Mouse (Mus musculus): ENCODE results near the gene Gsg1. TPM values are rescaled to one million over a fixed set of nuclear protein-coding genes. Genes with fewer than 3 reads are reported as not detected.

Gsg1 gene
- total and polyA plus RNA-seq, 3 experiments: not detected

GRCm38 (mm10) chr6:135268392-135268791 lies 14.2 kb upstream of the Gsg1 start:
- no peaks in the 10 kb centered on the region for H3K27me3 ChIP-seq (ENCODE audit: control insufficient read depth in 1 of 2, insufficient read depth in 2 of 2, low read length in 2 of 2)
- H3K4me3 ChIP-seq (ENCODE audit: control insufficient read depth in 1 of 2, insufficient read depth in 1 of 2, low read depth in 2 of 2, low read length in 2 of 2): no peak overlapping the region
- no peak overlapping the region for H3K27ac ChIP-seq (ENCODE audit: control insufficient read depth, low read depth, low read length)
- H3K9ac ChIP-seq (ENCODE audit: control insufficient read depth, low read depth, low read length, poor library complexity, severe bottlenecking): no peak overlapping the region
- no peaks in the 10 kb centered on the region for H3K36me3 ChIP-seq (ENCODE audit: control insufficient read depth in 1 of 2, insufficient read depth in 2 of 2, low read length in 2 of 2)
- no peaks in the 10 kb centered on the region for H3K4me1 ChIP-seq (ENCODE audit: control insufficient read depth in 1 of 2, insufficient read depth in 2 of 2, low read length in 2 of 2)
- no peak for DNase-seq (ENCODE audit: low read depth, low spot score)
- TF ChIP-seq E2F4 (IDR thresholded peaks at IDR 0.05; ENCODE audit: borderline replicate concordance, low read depth, low read length) (no peak), TCF12 (IDR thresholded peaks at IDR 0.05; ENCODE audit: low read depth, low read length) (no peak), USF1 (IDR thresholded peaks at IDR 0.05; ENCODE audit: low read depth, low read length) (no peak)
- H3K79me2 ChIP-seq (ENCODE audit: control insufficient read depth, insufficient read depth, low read length, poor library complexity): no peaks in the 10 kb centered on the region
- no peaks in the 10 kb centered on the region for H3K9me3 ChIP-seq (replicated peaks; ENCODE audit: insufficient read depth, low read length)

DNA sequence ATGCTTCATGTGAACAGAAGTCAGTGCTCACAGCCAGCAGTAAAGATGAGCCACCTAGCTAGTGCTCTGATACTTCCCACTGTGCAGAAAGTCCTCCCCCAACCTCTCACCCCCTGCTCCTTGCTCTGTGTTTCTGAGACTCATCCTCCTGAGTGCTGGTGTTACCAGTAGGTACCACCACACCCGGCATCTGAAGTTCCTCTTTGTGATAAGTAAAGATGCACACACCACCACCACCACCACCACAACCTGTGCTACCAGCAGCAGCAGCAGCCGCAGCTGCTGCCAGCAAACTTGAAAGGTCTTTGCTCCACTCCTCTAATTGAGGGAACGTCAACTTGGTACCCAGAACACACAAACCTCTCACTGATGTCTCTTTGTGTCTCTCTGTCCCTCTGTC lies 13.1 kb upstream of the Gsg1 start:
- Histone ChIP-seq H3K27me3 (ENCODE audit: control insufficient read depth in 1 of 2, insufficient read depth in 2 of 2, low read length in 2 of 2) (no peaks in the 10 kb centered on the region), H3K4me1 (ENCODE audit: control insufficient read depth in 1 of 2, insufficient read depth in 2 of 2, low read length in 2 of 2) (no peaks in the 10 kb centered on the region), H3K9me3 (replicated peaks; ENCODE audit: insufficient read depth, low read length) (no peaks in the 10 kb centered on the region), H3K4me3 (ENCODE audit: control insufficient read depth in 1 of 2, insufficient read depth in 1 of 2, low read depth in 2 of 2, low read length in 2 of 2) (no peak overlapping the region), H3K27ac (ENCODE audit: control insufficient read depth, low read depth, low read length) (no peak overlapping the region), H3K36me3 (ENCODE audit: control insufficient read depth in 1 of 2, insufficient read depth in 2 of 2, low read length in 2 of 2) (no peaks in the 10 kb centered on the region), H3K79me2 (ENCODE audit: control insufficient read depth, insufficient read depth, low read length, poor library complexity) (no peaks in the 10 kb centered on the region), H3K9ac (ENCODE audit: control insufficient read depth, low read depth, low read length, poor library complexity, severe bottlenecking) (no peak overlapping the region)
- TF ChIP-seq MAX (IDR thresholded peaks at IDR 0.05; ENCODE audit: low read length) (no peak), MEF2A (IDR thresholded peaks at IDR 0.05; ENCODE audit: extremely low read depth, insufficient replicate concordance, low read depth, low read length, poor library complexity, severe bottlenecking) (no peak), TCF12 (IDR thresholded peaks at IDR 0.05; ENCODE audit: low read depth, low read length) (no peak), ETS1 (IDR thresholded peaks at IDR 0.05; ENCODE audit: low read depth, low read length) (no peak), TAL1 (IDR thresholded peaks at IDR 0.05; ENCODE audit: low read length) (no peak), NRF1 (IDR thresholded peaks at IDR 0.05; ENCODE audit: insufficient read depth, low read depth, low read length, poor library complexity, severe bottlenecking) (no peak), POLR2AphosphoS2 (IDR thresholded peaks at IDR 0.05; ENCODE audit: low read length) (no peak), ELF1 (IDR thresholded peaks at IDR 0.05; ENCODE audit: low read depth, low read length) (no peak), MXI1 (IDR thresholded peaks at IDR 0.05; ENCODE audit: low read depth, low read length) (no peak), CTCF (IDR thresholded peaks at IDR 0.05 in 2 of 3, conservative IDR thresholded peaks at IDR 0.05 in 1 of 3; ENCODE audit: control insufficient read depth in 1 of 3, insufficient read depth in 1 of 3, low read depth in 2 of 3, low read length in 3 of 3, poor library complexity in 1 of 3, severe bottlenecking in 1 of 3) (no peak), TBP (IDR thresholded peaks at IDR 0.05; ENCODE audit: low read depth, low read length) (no peak), SMC3 (IDR thresholded peaks at IDR 0.05; ENCODE audit: low read depth, low read length) (no peak), KAT2A (conservative IDR thresholded peaks at IDR 0.05; ENCODE audit: low read depth, low read length) (no peak)
- DNase-seq (ENCODE audit: low read depth, low spot score): no peak

DNA sequence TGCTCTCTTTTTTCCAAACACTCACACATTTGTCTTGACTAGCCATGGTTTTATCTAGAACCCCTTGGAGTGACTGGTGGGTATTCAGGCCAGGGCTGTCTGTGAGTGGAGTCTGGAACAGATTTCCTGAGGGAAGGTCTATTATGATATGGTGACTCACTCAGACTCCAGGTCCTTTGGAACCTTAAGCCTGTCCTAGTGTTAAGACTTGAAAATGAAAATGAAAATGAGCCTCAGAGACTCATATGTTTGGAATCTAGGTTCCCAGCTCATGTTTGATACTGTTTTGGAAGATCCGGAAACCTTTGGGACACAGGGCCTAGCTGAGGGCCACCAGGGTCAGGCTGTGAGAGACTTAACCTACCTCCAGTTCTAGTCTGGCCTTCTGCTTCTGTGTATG lies 11.9 kb upstream of the Gsg1 start:
- Histone ChIP-seq H3K27ac (ENCODE audit: control insufficient read depth, low read depth, low read length) (no peak overlapping the region), H3K79me2 (ENCODE audit: control insufficient read depth, insufficient read depth, low read length, poor library complexity) (no peaks in the 10 kb centered on the region), H3K4me1 (ENCODE audit: control insufficient read depth in 1 of 2, insufficient read depth in 2 of 2, low read length in 2 of 2) (no peaks in the 10 kb centered on the region), H3K9me3 (replicated peaks; ENCODE audit: insufficient read depth, low read length) (no peaks in the 10 kb centered on the region), H3K27me3 (ENCODE audit: control insufficient read depth in 1 of 2, insufficient read depth in 2 of 2, low read length in 2 of 2) (no peaks in the 10 kb centered on the region), H3K9ac (ENCODE audit: control insufficient read depth, low read depth, low read length, poor library complexity, severe bottlenecking) (no peak overlapping the region), H3K4me3 (ENCODE audit: control insufficient read depth in 1 of 2, insufficient read depth in 1 of 2, low read depth in 2 of 2, low read length in 2 of 2) (no peak overlapping the region), H3K36me3 (ENCODE audit: control insufficient read depth in 1 of 2, insufficient read depth in 2 of 2, low read length in 2 of 2) (no peaks in the 10 kb centered on the region)
- TF ChIP-seq CHD1 (IDR thresholded peaks at IDR 0.05; ENCODE audit: low read depth, low read length) (no peak), POLR2AphosphoS2 (IDR thresholded peaks at IDR 0.05; ENCODE audit: low read length) (no peak), MEF2A (IDR thresholded peaks at IDR 0.05; ENCODE audit: extremely low read depth, insufficient replicate concordance, low read depth, low read length, poor library complexity, severe bottlenecking) (no peak), KAT2A (conservative IDR thresholded peaks at IDR 0.05; ENCODE audit: low read depth, low read length) (no peak), ETS1 (IDR thresholded peaks at IDR 0.05; ENCODE audit: low read depth, low read length) (no peak), E2F4 (IDR thresholded peaks at IDR 0.05; ENCODE audit: borderline replicate concordance, low read depth, low read length) (no peak), TAL1 (IDR thresholded peaks at IDR 0.05; ENCODE audit: low read length) (no peak), EP300 (IDR thresholded peaks at IDR 0.05; ENCODE audit: low read depth in 1 of 2, low read length in 2 of 2) (no peak), NRF1 (IDR thresholded peaks at IDR 0.05; ENCODE audit: insufficient read depth, low read depth, low read length, poor library complexity, severe bottlenecking) (no peak), SIN3A (IDR thresholded peaks at IDR 0.05; ENCODE audit: low read length) (no peak)
- DNase-seq (ENCODE audit: low read depth, low spot score): no peak

Measured in MEL (cell line).